In genomic region chr7:55986526-55987214, GRCm38 (mm10) we compare ENCODE assay signal across 8 mouse cellular contexts. TPM values are rescaled to one million over a fixed set of nuclear protein-coding genes. Genes with fewer than 3 reads are reported as not detected.
DNase-seq lines count a peak whose midpoint lies in the region; ATAC-seq lines count a peak whose summit lies in the region.

No protein-coding gene starts in this region.

- peak; percentile 73 for ATAC-seq in embryonic facial prominence, embryonic 14.5 days (ENCODE audit: low read depth)
- peak; percentile 80 for ATAC-seq in monocyte, adult 5-6 weeks (replicated peaks; ENCODE audit: insufficient number of reproducible peaks, low FRiP score, low TSS enrichment, poor library complexity, severe bottlenecking)

- DNase-seq in 416B (ENCODE audit: low read depth), result peak; percentile 91
- peak; percentile 38 to 40 for DNase-seq in adrenal gland, postnatal 4 days (ENCODE audit: low spot score in 2 of 2)
- peak; percentile 62 for DNase-seq in embryonic facial prominence, embryonic 14.5 days (ENCODE audit: low spot score)
- DNase-seq in heart, adult 9 months (ENCODE audit: low spot score in 2 of 2), result peak; percentile 35 to 66
- peak; percentile 78 for DNase-seq in kidney, adult 9 months
- peak; percentile 86 for DNase-seq in liver
- peak; percentile 82 to 93 for DNase-seq in spleen, postnatal 4 days (ENCODE audit: low spot score in 2 of 2)

- H3K27me3 ChIP-seq in embryonic facial prominence, embryonic 14.5 days (replicated peaks; ENCODE audit: control insufficient read depth, insufficient read depth, low read length), result no peaks in the 10 kb centered on the region

- H3K9ac ChIP-seq in embryonic facial prominence, embryonic 14.5 days (ENCODE audit: low read depth, low read length), result 0 out of 2 replicates have a peak overlapping the region, but pooled peaks have one; percentile 7

- H3K9me3 ChIP-seq in embryonic facial prominence, embryonic 14.5 days (ENCODE audit: control insufficient read depth, low read length), result no peaks in the 10 kb centered on the region

- H3K27ac ChIP-seq in embryonic facial prominence, embryonic 14.5 days (replicated peaks; ENCODE audit: low read depth, low read length), result no peak overlapping the region

- no peaks in the 10 kb centered on the region for H3K4me1 ChIP-seq in embryonic facial prominence, embryonic 14.5 days (ENCODE audit: control insufficient read depth, insufficient read depth, low read length)

- H3K4me3 ChIP-seq in embryonic facial prominence, embryonic 14.5 days (ENCODE audit: low read depth, low read length), result no peak overlapping the region

- WGBS in embryonic facial prominence, embryonic 14.5 days, result 27% methylated on average over 13 of the region's 13 CpGs

- H3K4me2 ChIP-seq in embryonic facial prominence, embryonic 14.5 days (ENCODE audit: low read depth, low read length), result peak overlapping the region; percentile 25

- H3K36me3 ChIP-seq in embryonic facial prominence, embryonic 14.5 days (ENCODE audit: control insufficient read depth, insufficient read depth, low read length), result 0 out of 2 replicates have a peak, but pooled peaks cover 4% of the 10 kb centered on the region

RNA-seq across cellular contexts. Expression of gene Nipa2, which starts 24.4 kb away (rescaled TPM):
- 10 to 100 TPM; 52.9 to 54.2 TPM for total RNA-seq in adrenal gland, postnatal 4 days (2021)
- polyA plus RNA-seq in embryonic facial prominence, embryonic 14.5 days (2014; fragmentation: Nextera tagmentation; extraction: Ambion mirVana), result 50.9 and 52.9 TPM in 2 replicates
- total RNA-seq in monocyte, adult 5-6 weeks (2017), result 45.5 to 55.8 TPM (median 54.9 TPM) in 3 replicates

RNA-seq across cellular contexts. Expression of gene Nipa1, which starts 33.1 kb away (rescaled TPM):
- total RNA-seq in adrenal gland, postnatal 4 days (2021), result 1 to 10 TPM; 9.3 to 9.5 TPM
- 7.0 and 7.9 TPM in 2 replicates for polyA plus RNA-seq in embryonic facial prominence, embryonic 14.5 days (2014; fragmentation: Nextera tagmentation; extraction: Ambion mirVana)
- total RNA-seq in monocyte, adult 5-6 weeks (2017), result 0.68 TPM in 1 of 3 replicates, not detected in the others

Comparison
In these comparisons a context has a peak if more than half of its experiments do, and no peak if none do; other contexts are left out.
1. DNase-seq: peak in every context shown above with its lines; median percentile 91 in 416B; 88 in spleen, postnatal 4 days; 86 in liver; 78 in kidney, adult 9 months; 62 in embryonic facial prominence, embryonic 14.5 days; 50 in heart, adult 9 months; 39 in adrenal gland, postnatal 4 days.